Mouse (Mus musculus): ENCODE measurements around the gene Aurkb.
A peak's percentile ranks its signal among the peaks of the same experiment; 100 is the strongest.

Gene Aurkb

GRCm38 (mm10) chr11:69036486-69037230 lies 8.8 kb upstream of the Aurkb start:
- peak; percentile 65 for DNase-seq (ENCODE audit: low read depth, low spot score)

DNA sequence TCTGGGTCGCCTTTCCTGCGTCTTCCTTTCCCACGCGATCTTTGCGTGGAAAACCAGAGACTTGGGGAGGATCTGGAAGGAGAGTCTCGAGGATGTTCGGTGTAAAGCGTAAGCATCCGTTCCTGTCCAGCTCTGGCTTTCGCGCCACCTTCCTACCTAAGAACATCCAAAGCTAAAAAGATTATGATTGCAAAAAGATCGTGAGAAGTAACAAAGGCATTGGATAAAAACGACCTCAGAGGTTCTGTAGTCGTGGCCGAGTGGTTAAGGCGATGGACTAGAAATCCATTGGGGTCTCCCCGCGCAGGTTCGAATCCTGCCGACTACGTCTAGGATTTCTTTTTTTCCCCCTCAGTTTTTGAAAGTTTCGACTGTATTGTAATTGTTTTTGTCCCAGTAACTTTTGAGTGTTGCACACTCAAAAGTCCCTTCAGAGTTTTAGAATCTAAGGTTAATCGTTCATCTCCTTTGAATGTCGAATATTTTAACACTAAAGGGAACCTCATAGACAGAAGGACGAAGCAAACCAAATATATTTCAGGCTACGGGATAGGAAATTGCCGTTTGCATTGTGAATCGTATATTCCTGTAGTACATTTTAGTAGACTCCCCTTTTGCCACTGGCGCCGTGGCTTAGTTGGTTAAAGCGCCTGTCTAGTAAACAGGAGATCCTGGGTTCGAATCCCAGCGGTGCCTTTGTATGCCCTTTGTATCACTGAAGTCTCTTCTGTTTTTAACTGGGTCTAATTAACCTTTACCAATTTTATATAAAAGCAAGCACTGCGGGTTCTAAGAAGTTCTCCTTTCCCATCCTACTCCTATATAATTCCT lies 8.0 kb upstream of the Aurkb start:
- DNase-seq (ENCODE audit: low read depth, low spot score), result peak; percentile 75

GRCm38 (mm10) chr11:69038173-69038572 lies 7.3 kb upstream of the Aurkb start:
- DNase-seq (ENCODE audit: low read depth, low spot score), result no peak

- no peak for DNase-seq (ENCODE audit: low read depth, low spot score)
Measured at GRCm38 (mm10) chr11:69046395-69046774, 938 bp downstream of the Aurkb start.

- DNase-seq (ENCODE audit: low read depth, low spot score), result no peak
Measured at GRCm38 (mm10) chr11:69047592-69047991, 2.1 kb downstream of the Aurkb start.

- no peak for DNase-seq (ENCODE audit: low read depth, low spot score)
Measured at GRCm38 (mm10) chr11:69048151-69048550, 2.7 kb downstream of the Aurkb start.

GRCm38 (mm10) chr11:69050748-69051147 lies 5.3 kb downstream of the Aurkb start:
- no peak for DNase-seq (ENCODE audit: low read depth, low spot score)

- no peak for DNase-seq (ENCODE audit: low read depth, low spot score)
Measured at GRCm38 (mm10) chr11:69051771-69052170, 6.3 kb downstream of the Aurkb start.

DNA sequence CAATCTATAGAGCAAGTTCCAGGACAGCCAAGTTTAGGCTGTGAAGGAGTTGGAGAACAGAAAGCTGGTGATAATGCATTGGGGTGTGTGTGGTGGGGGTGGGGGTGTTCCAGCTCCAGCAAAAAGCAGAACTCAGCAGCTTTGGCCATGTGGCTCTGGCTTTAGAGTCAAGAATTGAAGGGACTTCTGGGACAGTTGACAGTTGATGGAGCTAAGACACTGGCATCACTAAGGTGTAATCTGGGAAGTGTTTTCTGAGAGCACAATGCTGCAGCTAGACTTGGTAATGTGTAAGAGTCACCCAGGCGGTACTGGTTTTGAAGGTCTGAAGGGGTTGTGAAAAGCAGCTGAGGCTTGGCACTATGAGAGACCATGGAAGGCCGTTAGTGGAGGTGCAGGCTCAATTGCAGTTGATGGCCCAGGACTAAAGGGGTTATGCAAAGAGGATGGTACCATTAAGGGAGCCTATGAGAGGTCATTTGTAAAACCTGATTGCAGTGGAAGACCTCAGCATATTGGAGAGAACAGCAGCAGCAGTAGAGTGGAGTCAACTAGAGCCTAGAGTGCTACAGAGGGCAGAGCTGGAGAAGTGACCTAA lies 7.5 kb downstream of the Aurkb start:
- DNase-seq (ENCODE audit: low read depth, low spot score), result no peak

- DNase-seq (ENCODE audit: low read depth, low spot score), result no peak
Measured at GRCm38 (mm10) chr11:69053848-69054247, 8.4 kb downstream of the Aurkb start.

DNA sequence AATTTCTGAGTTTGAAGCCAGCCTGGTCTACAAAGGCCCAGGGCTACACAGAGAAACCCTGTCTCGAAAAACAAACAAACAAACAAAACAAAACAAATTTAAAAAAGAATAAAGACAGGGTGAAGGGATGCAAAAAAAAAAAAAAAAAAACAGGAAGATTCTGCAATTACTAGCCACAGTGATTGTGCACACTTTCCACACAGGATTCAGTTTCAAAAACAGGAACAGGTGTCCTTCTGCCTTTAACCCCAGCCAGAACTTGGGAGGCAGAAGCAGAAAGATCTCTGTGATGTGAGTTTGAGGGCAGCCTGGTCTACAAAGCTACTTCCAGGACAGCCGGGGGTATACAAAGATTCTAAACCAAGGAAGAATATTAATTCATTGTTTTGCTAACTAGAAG lies 12.8 kb downstream of the Aurkb start:
- DNase-seq (ENCODE audit: low read depth, low spot score), result no peak

GRCm38 (mm10) chr11:69058729-69059356 lies 13.4 kb downstream of the Aurkb start:
- DNase-seq (ENCODE audit: low read depth, low spot score), result no peak

DNA sequence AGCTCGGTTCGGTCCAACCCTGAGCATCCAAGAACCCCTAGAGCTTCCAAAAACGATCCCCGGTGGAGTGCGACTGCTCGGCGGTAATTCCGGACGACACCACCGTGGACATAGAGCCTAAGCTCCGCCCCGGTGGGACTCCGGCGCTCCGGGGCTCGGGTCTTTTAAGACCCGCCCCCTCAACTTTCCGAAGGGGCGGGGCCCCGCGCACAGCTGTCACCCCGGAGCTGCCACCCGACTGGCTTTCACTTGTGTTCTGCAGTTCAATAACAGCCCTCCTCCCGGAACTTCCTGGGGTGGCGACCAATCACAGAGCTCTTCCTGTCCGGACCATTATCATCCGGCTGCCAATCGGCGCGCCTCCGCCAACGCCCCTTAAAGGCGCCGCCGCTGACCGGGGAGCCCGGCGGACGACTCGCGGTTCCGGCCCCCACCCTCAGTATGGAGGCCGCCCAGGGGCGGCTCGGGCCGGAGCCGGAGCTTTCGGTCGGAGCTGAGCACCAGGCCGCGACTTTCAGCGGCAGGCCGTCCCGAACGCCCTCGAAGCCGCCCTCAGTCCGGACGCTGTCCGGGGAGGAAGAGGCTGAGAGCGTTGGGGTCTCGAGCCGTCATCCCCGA lies 14.0 kb downstream of the Aurkb start, which contains the start of gene Borcs6:
TSS of gene Borcs6 (plus strand) at position 361 of the 618 bp plus-strand sequence.
- peak; percentile 90 for DNase-seq (ENCODE audit: low read depth, low spot score)

DNA sequence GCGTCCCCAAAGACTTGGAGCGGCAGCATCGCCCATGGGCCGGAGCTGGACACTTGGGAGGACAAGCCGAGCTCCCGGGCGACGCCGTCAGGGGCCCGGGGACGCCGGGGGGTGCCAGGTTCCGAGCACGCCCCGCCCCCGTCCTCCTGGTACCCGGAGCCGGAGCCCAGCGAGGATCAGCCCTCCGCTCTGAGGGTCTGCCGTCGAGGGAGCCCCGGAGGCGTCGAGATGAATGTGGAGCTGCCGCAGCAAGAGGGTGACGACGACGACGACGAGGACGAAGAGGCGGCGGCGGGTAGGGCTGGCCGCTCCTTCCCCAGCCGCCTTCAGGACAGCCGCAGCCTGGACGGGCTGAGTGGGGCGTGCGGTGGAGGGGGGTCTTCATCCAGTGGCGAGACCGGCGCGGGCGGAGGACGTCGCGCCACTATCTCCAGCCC lies 14.5 kb downstream of the Aurkb start:
- no peak for DNase-seq (ENCODE audit: low read depth, low spot score)

GRCm38 (mm10) chr11:69060448-69061254 lies 15.2 kb downstream of the Aurkb start:
- DNase-seq (ENCODE audit: low read depth, low spot score), result no peak

- no peak for DNase-seq (ENCODE audit: low read depth, low spot score)
Measured at GRCm38 (mm10) chr11:69061255-69061912, 15.9 kb downstream of the Aurkb start.

GRCm38 (mm10) chr11:69062194-69062760 lies 16.8 kb downstream of the Aurkb start:
- DNase-seq (ENCODE audit: low read depth, low spot score), result no peak

- DNase-seq (ENCODE audit: low read depth, low spot score), result peak; percentile 78
Measured at GRCm38 (mm10) chr11:69062761-69063224, 17.3 kb downstream of the Aurkb start.

DNA sequence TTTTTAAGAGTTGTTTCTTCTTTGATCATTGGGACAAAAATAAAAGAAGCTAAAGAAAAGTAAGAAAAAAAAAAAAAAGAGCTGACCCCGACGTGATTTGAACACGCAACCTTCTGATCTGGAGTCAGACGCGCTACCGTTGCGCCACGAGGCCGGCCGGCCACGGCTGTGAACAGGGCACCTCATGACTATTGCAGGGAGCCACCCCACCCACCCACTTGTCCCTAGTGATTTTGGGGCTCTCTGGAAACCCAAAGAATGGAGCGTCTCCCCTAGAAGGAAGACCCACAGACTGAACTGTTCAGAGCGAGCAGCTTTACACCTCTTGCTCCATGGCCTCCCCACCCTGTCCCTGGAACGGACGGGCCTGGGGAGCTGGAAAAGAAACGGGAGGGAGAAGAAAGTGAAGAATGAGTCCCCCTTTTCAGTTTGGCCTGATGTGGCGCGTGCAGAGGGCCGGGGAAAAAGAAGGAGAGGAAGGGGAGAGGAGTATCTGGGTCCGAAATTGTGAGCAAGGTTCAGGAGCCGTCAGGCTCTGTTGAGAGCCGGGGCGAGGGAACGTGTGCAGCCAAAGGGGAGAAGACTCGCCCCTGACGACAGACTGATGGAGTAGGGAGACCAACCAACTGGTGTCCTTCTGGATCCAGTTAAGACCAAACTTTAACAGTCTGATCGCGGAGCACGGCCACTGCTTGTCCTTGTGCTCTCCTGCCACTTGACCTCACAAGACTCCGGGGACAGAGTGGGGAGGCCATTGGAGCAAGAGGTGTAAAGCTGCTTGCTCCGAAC lies 18.2 kb downstream of the Aurkb start:
- DNase-seq (ENCODE audit: low read depth, low spot score), result no peak
